Mouse (Mus musculus) cerebellum, adult 9-11 months (tissue): Measurements from ENCODE around the gene Ubxn11.
A peak's percentile ranks its signal among the peaks of the same experiment; 100 is the strongest.

Experiments
- DNase-seq: peaks from one replicate; pipeline ENCODE4 v3.0.0; 2022

The Ubxn11 gene

DNA sequence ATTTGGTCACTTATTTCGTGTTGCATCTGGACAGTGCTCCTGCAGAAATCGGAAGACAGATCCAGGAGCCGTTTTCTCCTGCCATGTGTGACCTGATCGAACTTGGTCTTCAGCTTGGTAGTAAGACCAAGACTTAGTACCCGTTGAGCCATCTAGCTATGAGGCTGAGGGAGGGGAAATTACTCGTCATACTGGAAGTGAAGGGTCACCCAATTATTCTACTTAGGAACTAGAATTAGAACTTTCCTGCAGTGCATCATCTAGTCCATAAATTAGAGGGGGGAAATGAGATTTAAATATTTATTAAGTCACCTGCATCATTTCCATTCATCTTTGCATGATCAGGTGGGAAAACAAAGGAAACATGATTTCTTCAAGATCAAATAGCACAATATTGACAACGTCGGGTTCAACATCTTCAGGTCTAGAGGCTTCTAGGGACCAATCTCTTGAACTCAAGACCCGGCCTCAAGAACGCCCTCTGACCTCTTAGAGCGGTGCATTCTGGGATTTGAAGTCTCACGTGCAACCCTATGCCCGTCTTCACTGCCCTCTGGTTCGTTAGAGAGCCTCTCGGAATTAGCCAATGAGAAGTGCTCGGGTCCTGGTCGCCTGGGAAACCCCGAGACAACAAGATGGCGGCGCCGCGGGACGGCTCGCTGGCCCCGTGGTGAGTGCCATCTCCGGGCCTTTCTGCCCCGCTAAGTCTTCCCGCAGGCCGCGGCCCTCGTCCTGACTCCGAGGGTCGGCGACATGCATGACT is at the start of gene Ubxn11:
Gene Ubxn11 (plus strand): TSS at position 592 of the 763 bp plus-strand sequence.
- DNase-seq: peak; percentile 92

DNA sequence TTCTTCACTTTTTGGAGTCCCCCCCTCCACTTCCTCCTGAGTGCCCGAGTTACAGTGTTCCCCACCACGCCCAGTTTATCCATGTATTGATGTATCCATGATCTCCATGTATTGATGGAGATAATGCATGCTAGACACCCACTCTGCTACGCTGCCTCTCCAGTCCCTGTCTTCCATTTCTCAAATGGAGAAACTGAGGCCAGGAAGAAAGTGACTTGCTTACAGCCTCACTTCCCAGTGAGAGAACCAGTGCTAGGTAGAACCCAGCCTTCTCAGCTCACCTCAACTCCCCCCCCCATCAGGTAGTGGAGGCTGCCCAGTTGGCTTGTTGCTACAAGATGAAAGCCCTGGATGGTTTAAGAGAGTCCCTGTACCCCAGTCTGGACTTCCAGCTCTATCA is 48.8 kb upstream of the Ubxn11 start, which contains the start of gene Zfp683:
Gene Zfp683 (plus strand): TSS at position 301 of the 400 bp plus-strand sequence.
- DNase-seq: no peak

DNA sequence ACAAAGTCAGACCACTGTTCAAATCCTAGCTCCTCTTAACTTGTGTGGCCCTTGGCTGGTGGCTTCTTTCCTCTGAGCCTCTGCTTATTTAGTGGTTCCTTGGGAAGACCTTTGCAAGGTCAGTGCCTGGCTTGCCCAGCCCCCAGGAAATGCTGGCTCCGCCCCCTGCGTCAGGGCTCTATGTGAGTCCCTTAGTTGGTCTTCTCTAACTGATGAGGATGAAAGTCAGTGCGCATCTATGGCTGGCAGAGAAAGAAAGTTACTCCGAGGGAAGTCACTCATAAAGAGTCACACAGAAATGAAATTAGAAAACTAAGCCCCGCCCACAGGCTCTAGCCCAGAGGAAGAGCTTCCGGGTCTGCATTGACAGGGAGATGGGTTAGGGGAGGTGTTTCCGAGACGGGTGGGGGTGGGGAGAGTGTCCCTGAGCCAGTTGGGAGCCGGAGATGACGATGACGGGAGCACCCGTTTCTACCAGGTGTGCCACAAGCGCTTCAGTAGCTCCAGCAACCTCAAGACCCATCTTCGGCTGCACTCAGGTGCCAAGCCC is 44.1 kb upstream of the Ubxn11 start:
- no peak for DNase-seq

GRCm38 (mm10) chr4:134058908-134059307 is 43.5 kb upstream of the Ubxn11 start:
- no peak for DNase-seq

DNA sequence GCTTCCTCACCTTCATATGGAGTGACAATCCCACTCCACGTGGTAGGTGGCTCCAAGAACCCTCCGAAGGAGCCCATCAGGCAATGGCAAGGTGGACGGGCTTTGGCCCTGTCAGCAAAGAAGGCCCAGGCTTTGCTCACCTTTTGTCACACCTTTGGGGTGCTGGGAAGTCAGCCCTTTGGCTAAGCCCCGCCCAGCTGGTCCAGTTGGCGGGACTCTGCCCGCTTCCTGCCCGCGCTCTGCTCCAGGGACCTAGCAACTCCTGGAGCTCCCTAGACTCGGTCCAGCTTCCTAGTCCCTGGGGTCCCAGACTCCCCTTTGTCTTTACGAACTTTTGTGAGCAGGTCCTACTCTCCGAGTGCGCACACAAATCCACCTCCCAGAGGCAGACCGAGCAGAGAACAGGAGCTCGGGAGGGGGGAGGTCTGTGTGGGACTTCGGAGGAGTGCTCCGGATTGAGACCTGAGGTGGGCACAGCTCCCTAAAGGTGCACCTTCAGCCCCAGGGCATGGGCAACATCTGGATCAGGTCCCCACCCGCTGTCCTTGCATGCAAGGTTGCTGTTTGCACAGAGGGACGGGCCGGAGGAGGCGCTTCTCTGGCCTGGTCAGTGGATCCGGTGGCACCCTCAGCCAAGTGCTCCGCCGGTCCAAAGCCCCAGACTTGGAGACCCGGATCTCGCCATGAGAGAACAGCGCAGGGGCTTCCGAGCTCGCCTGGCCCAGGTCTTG is 42.1 kb upstream of the Ubxn11 start, which contains the start of gene Crybg2:
Gene Crybg2 (plus strand): TSS at position 681 of the 731 bp plus-strand sequence.
- no peak for DNase-seq

DNA sequence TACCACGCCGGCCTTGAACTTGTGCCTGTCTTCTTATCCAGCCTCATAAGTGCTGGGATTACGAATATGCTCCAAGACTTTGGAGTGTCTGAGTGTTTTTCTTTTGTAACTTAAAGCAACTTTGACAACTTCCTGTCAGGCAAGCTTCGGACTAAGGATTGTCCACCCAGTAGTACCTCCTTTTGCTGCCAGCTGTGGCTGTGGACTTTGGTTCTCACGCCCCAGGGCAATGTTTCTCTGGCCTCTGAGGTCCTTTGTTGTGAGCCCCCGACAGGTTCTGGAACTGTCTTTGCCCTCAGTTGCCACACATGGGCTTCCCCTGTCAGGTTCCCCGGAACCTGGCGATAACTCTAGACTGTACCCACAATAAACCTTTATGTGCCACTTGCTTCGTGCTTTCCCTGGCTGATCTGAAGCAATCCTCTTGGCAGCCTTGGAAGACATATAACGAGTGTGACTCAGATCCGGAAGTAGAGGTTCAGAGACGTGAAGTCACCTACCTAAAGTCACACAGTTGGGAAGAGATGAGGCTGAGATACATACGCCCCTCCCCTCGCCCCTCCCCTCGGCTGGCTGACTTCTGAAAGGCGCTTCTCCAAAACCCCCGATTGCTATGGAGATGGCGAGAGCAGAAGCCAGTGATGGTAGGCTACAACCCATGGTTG is 41.1 kb upstream of the Ubxn11 start:
- no peak for DNase-seq

DNA sequence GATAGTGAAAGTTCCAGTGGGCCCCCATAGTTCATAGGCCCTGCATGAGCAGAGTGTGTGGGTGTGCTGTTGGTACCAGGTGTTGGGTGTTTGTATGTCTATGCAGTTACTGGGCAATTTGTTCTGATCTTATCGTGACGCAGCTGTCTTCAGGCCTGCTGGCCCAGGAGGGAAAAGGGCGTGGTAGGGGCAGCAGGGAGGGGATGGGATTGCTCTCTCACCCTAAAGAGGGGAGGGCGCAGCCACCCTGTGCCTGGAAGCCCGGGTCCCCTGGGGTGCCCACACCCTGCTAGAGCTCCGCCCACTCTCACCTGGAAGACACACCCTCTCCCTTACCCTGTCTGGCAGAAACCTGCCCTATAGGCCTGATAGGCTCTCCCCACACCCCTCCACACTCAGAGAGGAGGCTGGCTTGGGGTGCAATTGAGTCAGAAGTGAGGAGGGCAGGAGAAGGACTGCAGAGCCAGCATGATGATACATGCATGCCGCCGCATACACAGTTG is 40.4 kb upstream of the Ubxn11 start:
- no peak for DNase-seq

GRCm38 (mm10) chr4:134062561-134062960 is 39.8 kb upstream of the Ubxn11 start:
- DNase-seq: no peak

- DNase-seq: no peak
These were observed 36.9 kb upstream of the Ubxn11 start for GRCm38 (mm10) chr4:134065431-134066004.

DNA sequence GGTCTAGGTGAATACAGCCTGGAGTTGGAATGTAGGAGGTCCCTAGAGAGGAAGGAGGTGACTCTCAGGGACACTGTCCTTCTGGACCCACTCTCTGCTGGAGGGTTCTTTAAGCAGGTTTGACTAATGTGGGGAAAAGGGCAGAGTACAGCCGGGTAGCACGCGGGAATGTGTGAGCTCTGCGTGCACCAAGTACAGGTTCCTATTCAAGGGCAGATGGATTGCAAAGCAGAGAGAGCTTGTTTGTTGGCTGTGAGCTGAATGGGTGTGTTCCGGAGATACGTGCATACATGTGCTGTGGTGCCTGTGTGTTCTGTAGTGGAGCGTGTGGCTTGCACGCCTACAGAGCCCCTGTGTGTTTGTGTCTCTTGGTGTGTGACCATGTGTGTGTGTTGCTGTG is 35.0 kb upstream of the Ubxn11 start:
- DNase-seq: no peak

DNA sequence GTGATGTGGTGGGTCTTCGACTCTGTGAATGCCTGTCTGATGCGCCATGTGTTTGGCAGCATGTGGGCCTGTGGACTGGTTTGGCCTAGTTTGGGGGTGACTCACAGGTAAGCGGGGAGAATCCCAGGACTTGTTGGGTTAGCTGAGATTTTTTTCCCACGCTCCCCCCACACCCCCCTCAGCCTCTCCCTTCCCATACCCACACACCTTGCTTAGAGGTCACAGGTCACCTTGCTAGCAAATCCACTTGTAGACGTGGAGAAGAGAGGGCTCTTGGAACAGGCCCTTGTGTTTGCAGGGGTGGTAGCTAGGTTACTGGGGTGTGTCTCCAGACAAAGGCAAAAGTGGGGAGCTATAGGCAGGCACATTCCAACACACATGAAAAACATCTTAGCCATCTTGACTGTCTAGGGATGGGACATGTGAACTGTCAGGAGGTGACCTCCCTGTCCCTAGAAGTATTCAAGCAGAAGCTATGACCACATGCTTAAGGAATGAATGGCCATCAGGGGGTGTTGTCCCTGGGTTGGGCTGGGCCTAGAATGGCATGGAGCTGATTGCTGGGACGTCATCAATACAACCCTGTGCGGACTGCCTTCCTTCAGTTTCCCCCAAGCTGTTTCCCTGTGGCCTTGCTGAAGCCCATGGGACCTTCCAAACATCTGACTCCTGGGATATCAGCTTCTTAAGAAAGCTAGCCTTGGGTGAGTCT is 34.4 kb upstream of the Ubxn11 start:
- DNase-seq: no peak

- no peak for DNase-seq
These were observed 33.4 kb upstream of the Ubxn11 start for GRCm38 (mm10) chr4:134068793-134069580.

GRCm38 (mm10) chr4:134078694-134079093 is 23.7 kb upstream of the Ubxn11 start:
- peak; percentile 36 for DNase-seq

DNA sequence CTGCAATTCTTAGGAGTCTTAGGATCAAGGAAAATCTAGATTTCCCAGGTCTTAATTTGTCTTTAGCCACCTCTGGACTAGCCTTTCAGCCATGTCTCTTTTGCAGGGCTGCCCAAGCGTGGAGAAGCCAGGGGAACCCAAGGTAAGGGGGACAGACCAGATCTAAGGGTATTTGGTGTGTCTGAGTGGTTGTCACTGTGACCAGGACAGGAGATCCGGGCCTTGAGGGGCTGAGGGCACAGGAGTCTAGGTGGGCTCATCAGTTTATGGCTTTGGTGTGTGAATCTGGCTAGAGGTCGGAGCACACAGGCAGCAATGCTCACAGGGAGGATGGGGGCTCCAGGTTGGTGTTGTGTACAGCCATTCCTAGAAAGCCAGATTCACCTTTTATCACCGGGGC is 21.7 kb upstream of the Ubxn11 start:
- no peak for DNase-seq

DNA sequence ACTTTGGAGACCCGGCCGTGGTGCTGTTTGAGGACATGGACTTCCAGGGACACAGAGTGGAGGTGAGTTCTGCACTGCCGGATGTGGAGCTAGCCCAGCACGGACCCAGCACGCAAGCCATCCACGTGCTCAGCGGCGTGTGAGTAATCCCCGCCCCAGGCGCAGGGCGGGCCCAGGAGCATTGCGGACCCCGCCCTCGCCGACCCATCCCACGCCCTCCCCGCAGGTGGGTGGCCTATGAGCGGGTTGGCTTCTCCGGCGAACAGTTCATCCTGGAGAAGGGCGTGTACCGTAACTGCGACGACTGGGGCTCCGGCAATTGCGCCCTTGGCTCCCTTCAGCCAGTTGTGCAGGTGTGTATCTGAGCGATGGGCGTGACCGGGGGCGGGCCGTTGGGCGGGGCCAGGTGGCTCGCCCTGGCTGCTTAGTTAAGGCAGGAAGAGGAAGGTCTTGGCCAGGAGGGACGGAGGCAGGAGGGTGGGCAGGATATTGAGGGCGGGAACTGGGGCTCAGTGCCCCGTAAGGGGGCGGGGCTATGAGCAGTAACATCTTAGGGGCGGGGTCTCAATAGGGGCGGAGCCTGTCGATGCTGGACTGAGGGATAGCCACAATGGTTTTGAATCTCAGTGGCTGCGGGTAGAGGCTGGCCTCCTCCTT is 20.5 kb upstream of the Ubxn11 start:
- peak; percentile 63 for DNase-seq

DNA sequence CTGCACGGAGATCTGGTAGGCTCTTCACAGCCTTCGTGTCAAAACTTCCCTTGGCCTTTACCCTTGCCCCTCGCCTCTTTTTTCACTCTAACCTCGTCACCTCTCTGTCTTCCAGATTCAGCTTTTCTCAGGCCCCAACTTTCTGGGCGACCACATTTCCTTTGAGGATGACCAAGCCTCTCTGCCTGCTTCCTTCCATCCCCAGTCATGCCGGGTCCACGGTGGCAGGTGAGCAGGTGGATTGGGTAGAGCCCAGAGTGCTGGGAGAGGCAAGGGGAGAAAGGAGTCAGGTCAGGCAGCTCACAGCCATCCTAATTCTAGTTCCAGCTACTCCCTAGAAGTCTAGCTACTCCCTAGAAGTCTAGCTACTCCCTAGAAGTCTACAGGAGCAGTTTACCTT is 19.9 kb upstream of the Ubxn11 start:
- DNase-seq: no peak

DNA sequence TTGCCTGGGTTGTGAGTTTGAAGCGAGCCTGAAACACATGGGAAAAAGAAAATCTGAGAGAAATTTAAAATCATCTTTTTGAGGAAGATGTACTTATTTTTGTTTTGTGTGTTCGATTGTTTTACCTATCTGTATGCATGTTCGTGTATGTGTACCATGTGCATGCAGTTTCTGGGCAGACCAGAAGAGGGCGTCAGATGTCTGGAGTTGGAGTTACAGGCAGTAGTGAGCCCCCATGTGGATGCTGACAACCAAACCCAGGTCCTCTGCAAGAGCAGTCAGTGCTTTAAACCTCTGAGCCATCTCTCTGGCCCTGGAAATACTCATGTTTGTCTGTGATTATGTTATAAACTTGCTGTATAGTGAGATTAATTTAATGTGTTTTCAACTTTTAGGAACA is 17.4 kb upstream of the Ubxn11 start:
- DNase-seq: no peak

GRCm38 (mm10) chr4:134087412-134087811 is 15.0 kb upstream of the Ubxn11 start:
- DNase-seq: peak; percentile 57

DNA sequence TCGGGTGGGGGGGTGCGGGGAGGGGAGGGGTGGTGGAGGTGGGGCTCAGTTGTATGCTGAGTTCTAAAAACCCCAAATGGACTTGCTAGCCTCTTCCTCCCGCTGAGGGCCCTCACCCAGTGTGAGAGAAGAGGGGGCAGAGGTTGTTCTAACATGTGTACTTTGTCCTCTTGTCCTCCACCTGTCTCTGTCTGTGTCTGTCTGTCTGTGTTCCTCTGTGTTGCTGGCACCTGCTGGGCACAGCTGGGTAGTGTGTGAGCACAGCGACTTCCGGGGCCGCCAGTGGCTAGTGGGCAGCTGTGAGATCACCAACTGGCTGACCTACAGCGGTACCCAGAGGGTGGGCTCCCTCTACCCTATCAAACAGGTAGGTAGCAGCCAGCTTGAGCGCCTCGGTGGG is 13.3 kb upstream of the Ubxn11 start:
- no peak for DNase-seq

DNA sequence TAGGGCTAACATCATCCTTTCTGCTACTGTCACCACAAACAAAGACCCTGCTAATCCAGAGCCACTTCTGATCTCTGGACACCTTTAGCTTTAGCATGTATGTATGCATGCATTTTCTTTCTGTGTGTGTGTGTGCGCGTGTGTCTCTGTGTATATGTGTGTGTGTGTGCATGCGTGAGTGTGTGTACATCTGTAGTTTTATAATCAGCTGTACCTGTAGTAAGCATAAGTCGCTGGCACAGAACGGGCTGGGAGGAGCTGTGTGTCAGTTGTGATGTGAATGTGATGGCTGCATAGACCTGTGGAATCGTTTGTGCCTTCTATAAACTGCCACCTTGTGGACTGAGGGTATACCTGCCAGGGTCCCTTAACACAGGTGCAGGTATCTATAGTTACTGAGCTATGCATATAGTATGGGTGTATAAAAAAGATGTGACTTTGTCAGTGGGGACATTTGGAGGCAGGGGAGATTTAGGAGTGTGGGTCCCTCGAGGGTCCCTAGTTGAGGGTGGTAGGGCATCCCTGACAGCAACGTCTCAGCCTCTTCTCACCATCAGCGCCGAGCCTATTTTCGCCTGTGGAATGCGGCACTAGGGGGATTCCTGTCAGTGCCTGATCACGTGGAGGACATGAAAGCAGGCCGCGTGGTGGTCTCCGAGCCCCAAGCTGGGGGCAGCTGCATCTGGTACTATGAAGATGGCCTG is 11.7 kb upstream of the Ubxn11 start:
- DNase-seq: no peak
